Mouse (Mus musculus) heart, postnatal 0 days (tissue): ENCODE data around the gene Gm42791. TPM values are rescaled to one million over a fixed set of nuclear protein-coding genes. Genes with fewer than 3 reads are reported as not detected.

Experiments
- ATAC-seq: fragments of 200-750 bp; cut with Nextera tagmentation; 2 replicates; pipeline ENCODE4 v1.8.0; 2017; ENCODE audit warnings: low read depth, moderate number of reproducible peaks, moderate library complexity; ENCODE audit not compliant: insufficient read depth
- DNase-seq: peaks from one replicate; pipeline ENCODE4 v3.0.0-alpha.2; 2016; ENCODE audit warnings: low spot score
- H3K27ac ChIP-seq: fragments of 300-500 bp; sonication (generic); 2 replicates; pipeline ENCODE4 v1.5.1; 2014; ENCODE audit warnings: low read depth, mild to moderate bottlenecking
- H3K27me3 ChIP-seq: fragments of 300-500 bp; sonication (generic); 2 replicates; pipeline ENCODE4 v1.6.1; 2014; ENCODE audit warnings: low read length, mixed read lengths; ENCODE audit not compliant: control insufficient read depth, insufficient read depth
- H3K36me3 ChIP-seq: fragments of 300-500 bp; sonication (generic); replicated peaks from 2 replicates; pipeline ENCODE4 v1.6.1; 2014; ENCODE audit warnings: low read length, mixed read lengths; ENCODE audit not compliant: control insufficient read depth, insufficient read depth
- H3K4me1 ChIP-seq: fragments of 300-500 bp; sonication (generic); 2 replicates; pipeline ENCODE4 v1.6.1; 2014; ENCODE audit warnings: antibody characterized with exemption; ENCODE audit not compliant: control insufficient read depth, insufficient read depth
- H3K4me2 ChIP-seq: fragments of 300-500 bp; sonication (generic); 2 replicates; pipeline ENCODE4 v1.6.1; 2014; ENCODE audit warnings: low read depth, mild to moderate bottlenecking, low read length, moderate library complexity
- H3K4me3 ChIP-seq: fragments of 300-500 bp; sonication (generic); 2 replicates; pipeline ENCODE4 v1.5.1; 2014; ENCODE audit warnings: low read depth, low read length
- H3K9ac ChIP-seq: fragments of 300-500 bp; sonication (generic); replicated peaks from 2 replicates; pipeline ENCODE4 v1.6.1; 2014; ENCODE audit warnings: low read depth, low read length, mixed read lengths
- H3K9me3 ChIP-seq: fragments of 300-500 bp; sonication (generic); replicated peaks from 2 replicates; pipeline ENCODE4 v1.6.1; 2016; ENCODE audit warnings: low read length; ENCODE audit not compliant: control insufficient read depth
- CTCF ChIP-seq: IDR thresholded peaks from 2 replicates; pipeline ENCODE4 v1.5.1; 2016; ENCODE audit warnings: antibody characterized with exemption, control low read depth, low read depth
- EP300 ChIP-seq: IDR thresholded peaks from 2 replicates; pipeline ENCODE4 v1.6.1; 2016; ENCODE audit warnings: antibody characterized with exemption, low read depth
- WGBS: fragments of 180-500 bp; shearing (Covaris S2); extraction: QIAGEN DNeasy Blood & Tissue Kit; methylation state at CpG from one replicate; pipeline ENCODE4 v1.1.7; 2014; 5-methylcytosine and 5-hydroxymethylcytosine counted together
- polyA plus RNA-seq: library from polyadenylated mRNA; unstranded; fragments of >200 nt; fragmentation: Nextera tagmentation; extraction: Ambion mirVana; gene quantifications from 2 replicates; pipeline ENCODE4 v1.2.1, GENCODE M21; 2015
- total RNA-seq: library from RNA; depleted of rRNA; stranded (reverse); fragments of >200 nt; gene quantifications from 2 replicates; pipeline ENCODE4 v1.2.3, GENCODE M21; 2014; ENCODE audit warnings: low replicate concordance

Gm42791 gene
- total and polyA plus RNA-seq, 2 experiments from 2014 or later = 1.00 TPM; not detected in 1

DNA sequence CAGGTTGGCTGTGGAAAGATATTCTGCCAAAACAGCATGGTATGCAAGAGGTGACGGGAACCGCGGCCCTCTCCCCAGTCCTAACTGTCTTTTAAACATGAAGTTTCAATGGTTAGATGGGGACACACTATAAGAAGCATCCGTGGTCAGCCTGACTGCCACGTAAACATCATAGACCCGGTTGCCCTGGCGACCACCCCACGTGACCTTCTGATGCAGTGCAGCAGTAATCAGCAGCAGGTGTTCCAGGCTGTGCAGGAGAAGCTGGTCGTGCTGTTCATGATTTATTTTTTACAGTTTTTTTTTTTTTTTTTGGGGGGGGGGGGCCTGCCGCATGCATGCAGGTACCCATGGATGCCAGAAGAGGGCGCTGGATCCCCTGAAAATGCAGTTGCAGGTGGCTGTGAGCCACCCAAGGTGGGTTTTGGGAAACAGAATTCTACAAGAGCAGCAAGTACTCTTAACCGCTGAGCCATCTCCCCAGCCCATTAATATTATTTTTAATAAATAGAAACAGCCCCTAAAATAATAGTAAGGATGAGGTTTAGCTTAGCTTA lies 11.8 kb downstream of the Gm42791 start:
- TF ChIP-seq EP300 (no peak), CTCF (no peak)
- no peak overlapping the region for H3K4me3 ChIP-seq
- H3K9ac ChIP-seq = no peak overlapping the region
- H3K36me3 ChIP-seq = no peaks in the 10 kb centered on the region
- H3K27me3 ChIP-seq = no peaks in the 10 kb centered on the region
- no peak overlapping the region for H3K27ac ChIP-seq
- H3K9me3 ChIP-seq = no peaks in the 10 kb centered on the region; the same call in none of the 2 replicates
- H3K4me2 ChIP-seq = no peak overlapping the region
- 86% methylated on average over 12 of the region's 12 CpGs for WGBS
- H3K4me1 ChIP-seq = peaks cover 3% of the 10 kb centered on the region; the same call in 1 of the 2 replicates
- DNase-seq (no peak), ATAC-seq (no peak)

DNA sequence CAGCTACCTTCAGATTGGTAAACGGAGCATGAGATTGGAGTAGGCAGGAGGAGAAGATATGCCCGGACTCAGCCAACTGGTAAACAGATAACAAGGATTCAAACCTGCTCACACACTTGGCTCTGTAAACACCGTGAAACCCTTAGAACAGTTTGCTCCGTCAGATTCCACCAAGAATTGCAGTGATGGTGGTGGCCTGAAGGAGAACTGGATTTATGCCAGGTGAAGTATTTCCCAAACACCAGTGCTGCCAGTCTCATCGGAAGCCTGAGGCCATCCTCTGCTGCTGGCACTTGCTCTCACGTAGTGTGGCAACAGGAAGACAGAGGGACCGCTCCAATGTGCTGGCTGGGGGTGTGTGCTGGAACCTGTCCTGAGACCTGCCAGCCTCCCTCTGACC lies 12.6 kb downstream of the Gm42791 start:
- peaks cover 7% of the 10 kb centered on the region; the same call in 1 of the 2 replicates for H3K4me1 ChIP-seq
- 67% methylated on average over 7 of the region's 7 CpGs for WGBS
- ATAC-seq = no peak

DNA sequence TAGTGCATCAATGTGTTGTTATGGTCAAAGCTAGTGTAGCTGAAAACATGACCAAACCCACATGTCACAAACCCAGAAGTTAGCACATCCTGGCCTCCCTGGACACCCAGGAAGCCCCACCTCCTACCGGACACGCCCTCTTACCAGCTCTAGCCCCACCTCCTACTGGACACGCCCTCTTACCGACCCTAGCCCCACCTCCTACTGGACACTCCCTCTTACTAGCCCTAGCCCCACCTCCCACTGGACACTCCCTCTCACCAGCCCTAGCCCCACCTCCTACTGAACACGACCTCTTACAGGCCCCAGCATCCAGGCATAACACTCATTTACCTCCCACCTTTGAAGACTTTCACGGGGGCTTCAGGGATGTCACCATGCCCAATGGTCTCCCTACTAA lies 14.3 kb downstream of the Gm42791 start:
- H3K27ac ChIP-seq = no peak overlapping the region
- H3K36me3 ChIP-seq = no peaks in the 10 kb centered on the region
- 59% methylated on average over 6 of the region's 6 CpGs for WGBS
- H3K4me3 ChIP-seq = no peak overlapping the region
- no peaks in the 10 kb centered on the region; the same call in 1 of the 2 replicates for H3K9me3 ChIP-seq
- TF ChIP-seq EP300 (no peak), CTCF (no peak)
- peaks cover 7% of the 10 kb centered on the region; the same call in 1 of the 2 replicates for H3K4me1 ChIP-seq
- no peak overlapping the region for H3K4me2 ChIP-seq
- H3K27me3 ChIP-seq = no peaks in the 10 kb centered on the region
- H3K9ac ChIP-seq = no peak overlapping the region
- DNase-seq (no peak), ATAC-seq (0 out of 2 replicates have a peak, but pooled peaks have one; percentile 24)

More for the DNA sequence above, 12.6 kb downstream of the Gm42791 start:
- H3K27ac ChIP-seq = no peak overlapping the region
- no peak for DNase-seq
- no peak overlapping the region for H3K9ac ChIP-seq
- no peaks in the 10 kb centered on the region for H3K36me3 ChIP-seq
- H3K27me3 ChIP-seq = no peaks in the 10 kb centered on the region
- H3K4me2 ChIP-seq = no peak overlapping the region
- no peak overlapping the region for H3K4me3 ChIP-seq
- TF ChIP-seq CTCF = no peak
- no peak for TF ChIP-seq EP300
- no peaks in the 10 kb centered on the region; the same call in 1 of the 2 replicates for H3K9me3 ChIP-seq

DNA sequence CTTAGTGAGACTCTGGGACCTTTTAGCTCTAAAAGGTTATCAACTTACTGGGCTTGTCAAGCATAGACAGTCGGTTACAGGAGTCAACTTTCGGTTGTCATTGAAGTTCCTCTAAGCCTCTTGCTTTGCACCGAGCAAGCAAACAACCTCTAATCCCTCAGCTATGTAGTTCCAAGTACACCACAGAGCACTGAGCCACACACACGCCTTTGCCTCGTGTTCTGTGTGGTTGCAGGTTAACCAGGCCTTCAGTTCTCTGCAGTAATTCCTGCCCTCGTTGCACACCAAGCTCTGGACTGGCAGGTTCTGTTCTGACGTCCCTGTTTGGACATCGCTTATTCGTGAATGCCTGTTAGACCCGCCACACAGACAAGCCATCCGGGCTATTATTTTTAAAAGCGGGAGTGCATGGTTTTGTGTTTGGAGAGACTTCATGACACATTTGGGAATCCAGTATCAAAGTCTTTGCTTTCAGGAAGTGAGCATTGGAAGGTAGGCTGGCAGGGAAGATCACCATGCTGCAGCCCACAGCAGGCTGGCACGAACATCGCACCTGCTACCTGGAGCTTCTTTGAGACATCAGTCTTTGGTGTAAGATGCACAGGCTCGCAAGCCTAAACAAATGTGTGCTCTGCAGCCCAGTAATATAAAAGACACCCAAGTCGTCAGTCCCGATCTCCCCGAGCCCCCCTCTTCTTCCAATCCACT lies 16.3 kb downstream of the Gm42791 start:
- Histone ChIP-seq H3K27ac (peak overlapping the region; percentile 87), H3K4me2 (no peak overlapping the region; the same call in 1 of the 2 replicates), H3K4me3 (no peak overlapping the region), H3K9ac (no peak overlapping the region), H3K27me3 (no peaks in the 10 kb centered on the region), H3K4me1 (peaks cover 7% of the 10 kb centered on the region; the same call in 1 of the 2 replicates), H3K36me3 (no peaks in the 10 kb centered on the region), H3K9me3 (no peaks in the 10 kb centered on the region)
- TF ChIP-seq EP300 (no peak), CTCF (no peak)
- no peak for ATAC-seq
- no peak for DNase-seq
- WGBS = 56% methylated on average over 18 of the region's 18 CpGs

DNA sequence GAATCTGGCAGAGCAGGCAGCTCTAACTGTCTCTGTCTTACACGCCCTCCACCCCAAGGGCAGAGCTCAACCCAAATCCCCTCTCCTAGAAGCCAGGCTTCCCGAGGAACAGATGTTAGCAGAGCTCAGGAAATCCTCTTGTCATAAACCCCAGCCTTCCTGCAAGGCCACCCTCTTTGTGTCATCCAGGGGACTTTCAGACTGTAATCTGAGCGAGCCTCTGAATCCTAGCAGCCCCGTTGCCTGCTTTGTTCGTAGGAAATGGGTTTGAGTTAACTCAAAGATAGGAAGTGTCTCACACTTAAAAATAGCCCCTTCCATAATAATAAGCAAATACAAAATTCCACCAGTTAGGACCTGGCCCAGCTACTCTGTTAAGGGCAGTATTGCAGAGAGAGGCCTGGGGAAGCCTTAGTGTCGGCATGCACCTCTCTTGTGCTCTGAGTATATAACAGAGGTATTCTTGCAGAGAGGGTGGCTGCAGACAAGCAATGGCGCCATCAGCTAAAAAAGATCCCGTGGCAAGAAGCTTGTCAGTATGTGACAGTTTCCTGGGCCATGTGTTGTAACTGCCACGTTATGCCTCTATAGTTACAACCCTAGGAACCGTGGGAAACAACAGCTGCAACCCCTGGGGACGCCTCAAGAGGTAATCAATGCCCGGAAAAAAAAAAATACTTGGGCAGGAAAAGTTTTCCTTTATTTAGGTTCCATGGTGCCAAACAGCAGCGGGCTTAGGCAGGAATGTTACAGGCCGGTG lies 17.1 kb downstream of the Gm42791 start:
- Histone ChIP-seq H3K36me3 (no peaks in the 10 kb centered on the region), H3K9ac (no peak overlapping the region), H3K9me3 (no peaks in the 10 kb centered on the region), H3K4me3 (no peak overlapping the region), H3K4me1 (peaks cover 7% of the 10 kb centered on the region; the same call in 1 of the 2 replicates), H3K27ac (peak overlapping the region; percentile 87), H3K4me2 (no peak overlapping the region; the same call in 1 of the 2 replicates), H3K27me3 (no peaks in the 10 kb centered on the region)
- DNase-seq = peak; percentile 36
- WGBS = 22% methylated on average over 14 of the region's 14 CpGs
- peak; percentile 22; the same call in 1 of the 2 replicates for TF ChIP-seq EP300
- TF ChIP-seq CTCF = no peak
- ATAC-seq = peak; percentile 65
